Mouse (Mus musculus) spleen, adult 2 months (tissue): ENCODE measurements around the gene Gpc6.

Experiments
- CTCF ChIP-seq: fragments of 200-500 bp; IDR thresholded peaks from 2 replicates; pipeline ENCODE4 v1.5.1; 2011; ENCODE audit warnings: mild to moderate bottlenecking, inconsistent platforms; ENCODE audit not compliant: insufficient read depth, insufficient read length, insufficient replicate concordance; ENCODE audit errors: extremely low read depth
- POLR2A ChIP-seq: fragments of 200-500 bp; IDR thresholded peaks from 2 replicates; pipeline ENCODE4 v1.6.1; 2011; ENCODE audit warnings: low read depth, low read length, inconsistent platforms

DNA sequence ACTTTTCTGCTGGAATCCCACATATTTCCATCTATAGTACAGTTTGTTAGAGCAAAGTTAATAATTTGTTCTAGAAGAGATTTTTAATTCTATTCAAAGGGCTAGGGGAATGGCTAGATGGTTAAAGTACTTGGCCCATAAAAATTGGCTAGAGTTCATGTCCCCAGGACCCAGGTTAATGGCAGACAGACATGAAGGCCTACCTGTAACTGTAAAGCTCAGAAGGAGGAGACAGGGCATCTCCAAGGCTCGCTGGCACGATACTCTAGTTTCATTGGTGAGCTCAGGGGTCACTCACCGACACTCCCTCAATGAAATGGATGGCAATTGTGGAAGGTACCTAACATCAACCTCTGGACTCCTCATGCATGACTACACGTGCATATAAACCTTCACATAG, 725.0 kb downstream of the Gpc6 start:
- TF ChIP-seq CTCF = no peak
- TF ChIP-seq POLR2A = no peak
